Mouse (Mus musculus) megakaryocyte, embryonic 14.5 days (primary cell): ENCODE results near the gene Zfp964.

ENCODE experiments used
- FLI1 ChIP-seq: IDR thresholded peaks from 2 replicates; pipeline ENCODE4 v1.6.1; 2012; ENCODE audit warnings: low read length, inconsistent platforms, mixed read lengths
- GATA1 ChIP-seq: IDR thresholded peaks from 3 replicates; pipeline ENCODE4 v1.6.1; 2012; ENCODE audit warnings: mixed read lengths, low read length, inconsistent platforms, borderline replicate concordance

DNA sequence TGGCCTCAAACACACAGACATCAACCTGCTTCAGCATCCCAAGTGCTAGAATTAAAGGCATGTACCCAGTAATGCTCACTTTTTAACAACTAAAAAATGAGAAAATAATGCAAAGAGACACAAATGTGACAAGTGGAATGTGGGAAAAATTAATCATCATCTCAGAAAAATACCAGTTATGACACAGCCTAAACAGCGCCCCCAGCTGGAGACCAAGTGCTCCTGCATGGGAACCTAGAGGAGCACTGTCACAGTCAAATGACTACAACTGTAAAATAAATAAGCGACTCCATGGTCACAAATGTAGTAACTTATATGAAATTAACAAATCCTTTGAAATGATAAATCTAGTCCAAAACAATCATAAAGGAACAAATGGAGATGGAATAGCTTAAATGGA lies 39.6 kb upstream of the Zfp964 start:
- TF ChIP-seq GATA1 (no peak), FLI1 (no peak)
